ENCODE assay signal across 13 mouse cellular contexts in the genomic region with DNA sequence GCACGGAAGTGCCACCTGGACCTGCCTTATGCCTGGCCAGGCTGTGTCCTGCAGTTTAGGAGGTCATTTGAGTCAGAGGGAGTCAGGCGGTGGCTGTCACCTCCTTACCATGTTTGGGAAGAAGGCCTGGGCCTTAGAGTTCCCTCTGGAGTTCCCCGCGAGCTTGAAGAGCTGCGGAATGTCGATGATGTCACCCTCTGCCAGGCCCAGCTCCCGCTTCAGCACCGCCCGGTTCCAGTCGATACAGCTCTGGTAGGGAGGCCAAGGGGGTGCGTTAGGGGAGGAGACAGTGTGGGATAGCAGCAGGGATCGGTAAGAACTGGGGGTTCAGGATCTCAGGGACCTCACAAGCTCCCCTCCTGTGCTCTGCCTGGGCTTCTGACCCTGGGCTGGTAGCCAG. TPM values are rescaled to one million over a fixed set of nuclear protein-coding genes. Genes with fewer than 3 reads are reported as not detected.
A peak's percentile ranks its signal among the peaks of the same experiment; 100 is the strongest.
DNase-seq lines count a peak whose midpoint lies in the region; ATAC-seq and TF ChIP-seq lines count a peak whose summit lies in the region.
"Had no signal": no experiment of that assay in that cellular context is flagged by ENCODE, and none has a peak within 500 bp of the region (broad histone marks: within the 10 kb centered on the region; RNA-seq: fewer than 3 reads in every experiment).

No protein-coding gene starts in this region.

- H3K4me2 ChIP-seq in forebrain, embryonic 13.5 days, result no peak overlapping the region
- no peak overlapping the region for H3K4me2 ChIP-seq in forebrain, embryonic 11.5 days (ENCODE audit: low read depth, low read length, severe bottlenecking)
- no peak overlapping the region for H3K4me2 ChIP-seq in lung, embryonic 15.5 days
- H3K4me2 ChIP-seq in heart, postnatal 0 days (ENCODE audit: low read depth, low read length), result peak overlapping the region; percentile 14; the same call in 1 of the 2 replicates
- H3K4me2 ChIP-seq: hindbrain, embryonic 15.5 days; midbrain, embryonic 11.5 days had no signal

- no peaks in the 10 kb centered on the region for H3K36me3 ChIP-seq in forebrain, embryonic 13.5 days (ENCODE audit: poor library complexity, severe bottlenecking)
- H3K36me3 ChIP-seq in forebrain, embryonic 11.5 days (ENCODE audit: control insufficient read depth, insufficient read depth, low read length), result no peaks in the 10 kb centered on the region
- no peaks in the 10 kb centered on the region for H3K36me3 ChIP-seq in lung, embryonic 15.5 days
- no peaks in the 10 kb centered on the region for H3K36me3 ChIP-seq in heart, postnatal 0 days (replicated peaks; ENCODE audit: control insufficient read depth, insufficient read depth, low read length)
- H3K36me3 ChIP-seq: hindbrain, embryonic 15.5 days had no signal

- no peaks in the 10 kb centered on the region for H3K27me3 ChIP-seq in forebrain, embryonic 13.5 days
- no peaks in the 10 kb centered on the region for H3K27me3 ChIP-seq in forebrain, embryonic 11.5 days (ENCODE audit: control insufficient read depth, insufficient read depth, low read length)
- no peaks in the 10 kb centered on the region; the same call in 1 of the 2 replicates for H3K27me3 ChIP-seq in lung, embryonic 15.5 days
- H3K27me3 ChIP-seq in heart, postnatal 0 days (ENCODE audit: control insufficient read depth, insufficient read depth, low read length), result no peaks in the 10 kb centered on the region
- H3K27me3 ChIP-seq: hindbrain, embryonic 15.5 days had no signal

- whole genome bisulfite sequencing in forebrain, embryonic 13.5 days, result 27% methylated on average over 12 of the region's 12 CpGs
- whole genome bisulfite sequencing in forebrain, embryonic 11.5 days, result 27% methylated on average over 12 of the region's 12 CpGs
- WGBS in lung, embryonic 15.5 days, result 15% methylated on average over 12 of the region's 12 CpGs
- WGBS in lung, adult 2 months, result 27% methylated on average over 12 of the region's 12 CpGs
- WGBS in heart, postnatal 0 days, result 9% methylated on average over 12 of the region's 12 CpGs

- H3K9me3 ChIP-seq in forebrain, embryonic 13.5 days (replicated peaks), result no peaks in the 10 kb centered on the region
- H3K9me3 ChIP-seq in forebrain, embryonic 11.5 days (ENCODE audit: control insufficient read depth, low read length), result no peaks in the 10 kb centered on the region
- H3K9me3 ChIP-seq in lung, embryonic 15.5 days, result no peaks in the 10 kb centered on the region
- H3K9me3 ChIP-seq in heart, postnatal 0 days (replicated peaks; ENCODE audit: control insufficient read depth, low read length), result no peaks in the 10 kb centered on the region
- H3K9me3 ChIP-seq: hindbrain, embryonic 15.5 days had no signal

- no peak for DNase-seq in forebrain, embryonic 11.5 days (ENCODE audit: low spot score)
- no peak for DNase-seq in lung, adult 2 months
- DNase-seq in heart, postnatal 0 days (ENCODE audit: low spot score), result peak; percentile 87
- DNase-seq in skeletal muscle tissue, adult 2 months (ENCODE audit: low read depth, low spot score), result peak; percentile 32
- DNase-seq in left cerebral cortex, adult 18-20 months (ENCODE audit: low spot score in 2 of 2), result no peak
- no peak for DNase-seq in urinary bladder, postnatal 36 days (ENCODE audit: low spot score in 2 of 2)
- DNase-seq: adrenal gland, postnatal 14 days; cerebellum, adult 18-20 months; thymus, postnatal 36 days had no signal

- H3K9ac ChIP-seq in forebrain, embryonic 13.5 days, result peak overlapping the region; percentile 26; the same call in 1 of the 2 replicates
- H3K9ac ChIP-seq in forebrain, embryonic 11.5 days (ENCODE audit: low read length), result no peak overlapping the region
- H3K9ac ChIP-seq in lung, embryonic 15.5 days, result no peak overlapping the region
- H3K9ac ChIP-seq in heart, postnatal 0 days (replicated peaks; ENCODE audit: low read depth, low read length), result peak overlapping the region; percentile 36; the same call in 1 of the 2 replicates
- H3K9ac ChIP-seq: hindbrain, embryonic 15.5 days had no signal

- ATAC-seq in forebrain, embryonic 13.5 days, result no peak
- no peak for ATAC-seq in forebrain, embryonic 11.5 days (replicated peaks; ENCODE audit: low FRiP score)
- peak; percentile 17; the same call in 1 of the 2 replicates for ATAC-seq in lung, embryonic 15.5 days (ENCODE audit: borderline replicate concordance, extremely low read depth, low FRiP score, low TSS enrichment)
- ATAC-seq in heart, postnatal 0 days (ENCODE audit: insufficient read depth, low read depth), result peak; percentile 90

- peaks cover 8% of the 10 kb centered on the region for H3K4me1 ChIP-seq in forebrain, embryonic 13.5 days
- H3K4me1 ChIP-seq in forebrain, embryonic 11.5 days (replicated peaks; ENCODE audit: control insufficient read depth, insufficient read depth, low read length), result peaks cover 3% of the 10 kb centered on the region; the same call in 1 of the 2 replicates
- H3K4me1 ChIP-seq in lung, embryonic 15.5 days, result peaks cover 20% of the 10 kb centered on the region
- H3K4me1 ChIP-seq in lung, adult 2 months (ENCODE audit: control insufficient read depth, insufficient read depth, low read length), result no peaks in the 10 kb centered on the region
- H3K4me1 ChIP-seq in heart, postnatal 0 days (ENCODE audit: control insufficient read depth, insufficient read depth), result peaks cover under 1% of the 10 kb centered on the region; the same call in 1 of the 2 replicates

- no peak overlapping the region for H3K4me3 ChIP-seq in forebrain, embryonic 13.5 days
- no peak overlapping the region for H3K4me3 ChIP-seq in forebrain, embryonic 11.5 days (ENCODE audit: low read depth, low read length)
- no peak overlapping the region for H3K4me3 ChIP-seq in lung, embryonic 15.5 days
- no peak overlapping the region for H3K4me3 ChIP-seq in lung, adult 2 months (replicated peaks; ENCODE audit: extremely low read depth, low read depth, low read length)
- H3K4me3 ChIP-seq in heart, postnatal 0 days (ENCODE audit: low read depth, low read length), result no peak overlapping the region
- H3K4me3 ChIP-seq: hindbrain, embryonic 15.5 days had no signal

- TF ChIP-seq EP300 in heart, postnatal 0 days (IDR thresholded peaks at IDR 0.05; ENCODE audit: low read depth), result peak; percentile 80; the same call in 1 of the 2 replicates

- no peak for TF ChIP-seq POLR2A in lung, adult 2 months (IDR thresholded peaks at IDR 0.05; ENCODE audit: borderline replicate concordance, extremely low read depth, low read depth, low read length)

- no peak for TF ChIP-seq CTCF in lung, adult 2 months (IDR thresholded peaks at IDR 0.05; ENCODE audit: insufficient read depth, low read length)
- no peak for TF ChIP-seq CTCF in heart, postnatal 0 days (IDR thresholded peaks at IDR 0.05; ENCODE audit: low read depth)

- H3K27ac ChIP-seq in forebrain, embryonic 13.5 days, result no peak overlapping the region
- H3K27ac ChIP-seq in forebrain, embryonic 11.5 days (ENCODE audit: low read depth, low read length), result no peak overlapping the region
- no peak overlapping the region for H3K27ac ChIP-seq in lung, embryonic 15.5 days
- H3K27ac ChIP-seq in heart, postnatal 0 days (ENCODE audit: low read depth), result peak overlapping the region; percentile 85
- H3K27ac ChIP-seq: hindbrain, embryonic 15.5 days had no signal

RNA-seq across cellular contexts. Expression of a gene that starts 5.5 kb away (rescaled TPM):
- polyA plus RNA-seq in forebrain, embryonic 13.5 days (2015; fragmentation: Nextera tagmentation; extraction: Ambion mirVana), result not detected in 2 replicates
- 0.08 TPM in 1 of 2 replicates, not detected in the other for polyA plus RNA-seq in forebrain, embryonic 11.5 days (2014; fragmentation: Nextera tagmentation; extraction: Ambion mirVana)
- polyA plus RNA-seq in lung, embryonic 15.5 days (2015; fragmentation: Nextera tagmentation; extraction: Ambion mirVana), result 0.06 TPM in 1 of 2 replicates, not detected in the other
- not detected in 2 replicates for polyA plus RNA-seq in lung, adult 2 months (2012; rRNA removed)
- total RNA-seq in heart, postnatal 0 days (2014; rRNA removed; ENCODE audit: low replicate concordance), result not detected in 2 replicates
- polyA plus RNA-seq in heart, postnatal 0 days (2015; fragmentation: Nextera tagmentation; extraction: Ambion mirVana), result 0.07 TPM in 1 of 2 replicates, not detected in the other
- total RNA-seq in left cerebral cortex, adult 18-20 months (2021), result under 1 TPM in 1 of 2 experiments, not detected in 1; 0.66 TPM
- total RNA-seq: adrenal gland, postnatal 14 days had no signal
- polyA plus RNA-seq: hindbrain, embryonic 15.5 days; midbrain, embryonic 11.5 days had no signal

RNA-seq across cellular contexts. Expression of a gene that starts 26.1 kb away (rescaled TPM):
- polyA plus RNA-seq in forebrain, embryonic 13.5 days (2015; fragmentation: Nextera tagmentation; extraction: Ambion mirVana), result 0.26 and 0.30 TPM in 2 replicates
- polyA plus RNA-seq in forebrain, embryonic 11.5 days (2014; fragmentation: Nextera tagmentation; extraction: Ambion mirVana), result 1.8 and 2.0 TPM in 2 replicates
- 1.8 and 2.1 TPM in 2 replicates for polyA plus RNA-seq in lung, embryonic 15.5 days (2015; fragmentation: Nextera tagmentation; extraction: Ambion mirVana)
- 4.5 and 9.4 TPM in 2 replicates for polyA plus RNA-seq in lung, adult 2 months (2012; rRNA removed)
- total RNA-seq in heart, postnatal 0 days (2014; rRNA removed; ENCODE audit: low replicate concordance), result 2.4 and 2.7 TPM in 2 replicates
- 1.1 and 1.2 TPM in 2 replicates for polyA plus RNA-seq in heart, postnatal 0 days (2015; fragmentation: Nextera tagmentation; extraction: Ambion mirVana)
- not detected for total RNA-seq in left cerebral cortex, adult 18-20 months (2021)

RNA-seq across cellular contexts. Expression of a gene that starts 47.6 kb away (rescaled TPM):
- 34.0 and 35.5 TPM in 2 replicates for polyA plus RNA-seq in forebrain, embryonic 13.5 days (2015; fragmentation: Nextera tagmentation; extraction: Ambion mirVana)
- 91.6 and 100 TPM in 2 replicates for polyA plus RNA-seq in forebrain, embryonic 11.5 days (2014; fragmentation: Nextera tagmentation; extraction: Ambion mirVana)
- 58.0 and 58.8 TPM in 2 replicates for polyA plus RNA-seq in lung, embryonic 15.5 days (2015; fragmentation: Nextera tagmentation; extraction: Ambion mirVana)
- 40.6 and 49.6 TPM in 2 replicates for polyA plus RNA-seq in lung, adult 2 months (2012; rRNA removed)
- 36.4 and 36.9 TPM in 2 replicates for total RNA-seq in heart, postnatal 0 days (2014; rRNA removed; ENCODE audit: low replicate concordance)
- 4.4 and 4.8 TPM in 2 replicates for polyA plus RNA-seq in heart, postnatal 0 days (2015; fragmentation: Nextera tagmentation; extraction: Ambion mirVana)
- total RNA-seq in left cerebral cortex, adult 18-20 months (2021), result 10 to 100 TPM; 89.8 to 94.3 TPM

Comparison
In these comparisons a context has a peak if more than half of its experiments do, and no peak if none do; other contexts are left out.
1. H3K9ac ChIP-seq: peak in forebrain, embryonic 13.5 days (single experiment) and heart, postnatal 0 days (single experiment); none in forebrain, embryonic 11.5 days (single experiment) and lung, embryonic 15.5 days (single experiment).
2. ATAC-seq: peak in lung, embryonic 15.5 days (single experiment) and heart, postnatal 0 days (single experiment); none in forebrain, embryonic 13.5 days (single experiment) and forebrain, embryonic 11.5 days (single experiment).
3. DNase-seq: peak in heart, postnatal 0 days (single experiment) and skeletal muscle tissue, adult 2 months (single experiment); none in forebrain, embryonic 11.5 days (single experiment), lung, adult 2 months (single experiment), left cerebral cortex, adult 18-20 months (0 of 2) and urinary bladder, postnatal 36 days (0 of 2).